Mouse (Mus musculus) MEL (cell line): ENCODE measurements around the gene Nanos2. TPM values are rescaled to one million over a fixed set of nuclear protein-coding genes. Genes with fewer than 3 reads are reported as not detected.

Source experiments
- DNase-seq: peaks from one replicate; pipeline ENCODE4 v3.0.0; 2011; ENCODE audit warnings: low read depth, low spot score
- H3K27ac ChIP-seq: 2 replicates; pipeline ENCODE4 v1.5.1; 2012; ENCODE audit warnings: low read depth, mild to moderate bottlenecking, control low read depth, low read length, moderate library complexity; ENCODE audit not compliant: control insufficient read depth
- H3K27me3 ChIP-seq, 2 experiments: fragments of 150-350 bp in 1 of 2; sonication (generic) in 1 of 2; 2 replicates each; pipeline ENCODE4 v1.6.1; 2012; ENCODE audit warnings: low read length in 2 of 2, mild to moderate bottlenecking in 2 of 2, improper control_type of control experiment in 1 of 2, moderate library complexity in 1 of 2; ENCODE audit not compliant: insufficient read depth in 2 of 2, control insufficient read depth in 1 of 2
- H3K36me3 ChIP-seq, 2 experiments: 2 replicates each; pipeline ENCODE4 v1.6.1; 2012 to 2014; ENCODE audit warnings: low read length in 2 of 2, improper control_type of control experiment in 1 of 2, inconsistent platforms in 1 of 2, mild to moderate bottlenecking in 1 of 2; ENCODE audit not compliant: insufficient read depth in 2 of 2, control insufficient read depth in 1 of 2
- H3K4me1 ChIP-seq, 2 experiments: fragments of 150-350 bp in 1 of 2; sonication (generic) in 1 of 2; 2 replicates each; pipeline ENCODE4 v1.6.1; 2012; ENCODE audit warnings: low read length in 2 of 2, improper control_type of control experiment in 1 of 2, mild to moderate bottlenecking in 1 of 2; ENCODE audit not compliant: insufficient read depth in 2 of 2, control insufficient read depth in 1 of 2
- H3K4me3 ChIP-seq, 2 experiments: fragments of 150-350 bp in 1 of 2; sonication (generic) in 1 of 2; 2 replicates each; pipeline ENCODE4 v1.5.1; 2012; ENCODE audit warnings: low read depth in 2 of 2, low read length in 2 of 2, mild to moderate bottlenecking in 2 of 2, moderate library complexity in 2 of 2, control low read depth in 1 of 2, improper control_type of control experiment in 1 of 2; ENCODE audit not compliant: control insufficient read depth in 1 of 2, insufficient read depth in 1 of 2
- H3K79me2 ChIP-seq: 2 replicates; pipeline ENCODE4 v1.6.1; 2012; ENCODE audit warnings: mild to moderate bottlenecking, low read length, moderate library complexity; ENCODE audit not compliant: control insufficient read depth, poor library complexity, insufficient read depth
- H3K9ac ChIP-seq: 2 replicates; pipeline ENCODE4 v1.6.1; 2012; ENCODE audit warnings: low read depth, mild to moderate bottlenecking, control low read depth, low read length, moderate library complexity; ENCODE audit not compliant: control insufficient read depth, poor library complexity, severe bottlenecking
- H3K9me3 ChIP-seq: fragments of 150-350 bp; sonication (generic); replicated peaks from 2 replicates; pipeline ENCODE4 v1.6.1; 2012; ENCODE audit warnings: mild to moderate bottlenecking, low read length, improper control_type of control experiment, moderate library complexity; ENCODE audit not compliant: insufficient read depth
- BHLHE40 ChIP-seq: IDR thresholded peaks from 2 replicates; pipeline ENCODE4 v1.6.1; 2012; ENCODE audit warnings: low read depth, mild to moderate bottlenecking, inconsistent platforms, low read length, improper control_type of control experiment, borderline replicate concordance
- CHD2 ChIP-seq: IDR thresholded peaks from 2 replicates; pipeline ENCODE4 v1.6.1; 2011; ENCODE audit warnings: low read length, improper control_type of control experiment
- E2F4 ChIP-seq: IDR thresholded peaks from 2 replicates; pipeline ENCODE4 v1.6.1; 2011; ENCODE audit warnings: low read depth, low read length, improper control_type of control experiment, borderline replicate concordance
- ELF1 ChIP-seq: IDR thresholded peaks from 2 replicates; pipeline ENCODE4 v1.6.1; 2014; ENCODE audit warnings: low read depth, mild to moderate bottlenecking, inconsistent platforms, low read length, improper control_type of control experiment, moderate library complexity
- ETS1 ChIP-seq: IDR thresholded peaks from 2 replicates; pipeline ENCODE4 v1.6.1; 2012; ENCODE audit warnings: low read depth, mild to moderate bottlenecking, inconsistent platforms, low read length, improper control_type of control experiment, moderate library complexity
- GABPA ChIP-seq: IDR thresholded peaks from 2 replicates; pipeline ENCODE4 v1.6.1; 2012; ENCODE audit warnings: low read depth, mild to moderate bottlenecking, inconsistent platforms, low read length, improper control_type of control experiment, moderate library complexity
- JUND ChIP-seq: IDR thresholded peaks from 2 replicates; pipeline ENCODE4 v1.6.1; 2011; ENCODE audit warnings: low read depth, mild to moderate bottlenecking, improper control_type of control experiment, low read length
- KAT2A ChIP-seq: conservative IDR thresholded peaks from 2 replicates; pipeline ENCODE4 v1.6.1; 2012; ENCODE audit warnings: low read depth, low read length, improper control_type of control experiment, inconsistent platforms
- MAFK ChIP-seq: IDR thresholded peaks from 2 replicates; pipeline ENCODE4 v1.6.1; 2011; ENCODE audit warnings: low read depth, mild to moderate bottlenecking, low read length, improper control_type of control experiment, borderline replicate concordance
- MAX ChIP-seq: IDR thresholded peaks from 2 replicates; pipeline ENCODE4 v1.6.1; 2011; ENCODE audit warnings: low read length, improper control_type of control experiment
- MYB ChIP-seq: IDR thresholded peaks from 2 replicates; pipeline ENCODE4 v1.6.1; 2011; ENCODE audit warnings: mild to moderate bottlenecking, low read depth, low read length, improper control_type of control experiment
- MYC ChIP-seq: IDR thresholded peaks from 2 replicates; pipeline ENCODE4 v1.6.1; 2011; ENCODE audit warnings: low read depth, mild to moderate bottlenecking, low read length, improper control_type of control experiment, moderate library complexity
- NELFE ChIP-seq: IDR thresholded peaks from 2 replicates; pipeline ENCODE4 v1.6.1; 2011; ENCODE audit warnings: low read depth, low read length, improper control_type of control experiment
- NRF1 ChIP-seq: IDR thresholded peaks from 2 replicates; pipeline ENCODE4 v1.6.1; 2014; ENCODE audit warnings: low read depth, mild to moderate bottlenecking, inconsistent platforms, low read length, improper control_type of control experiment, moderate library complexity; ENCODE audit not compliant: poor library complexity, insufficient read depth, severe bottlenecking
- POLR2AphosphoS5 ChIP-seq: IDR thresholded peaks from 2 replicates; pipeline ENCODE4 v1.6.1; 2012; ENCODE audit warnings: low read depth, borderline replicate concordance, mild to moderate bottlenecking, inconsistent platforms, low read length, moderate library complexity, mixed read lengths
- RCOR1 ChIP-seq: IDR thresholded peaks from 2 replicates; pipeline ENCODE4 v1.6.1; 2012; ENCODE audit warnings: low read depth, mild to moderate bottlenecking, inconsistent platforms, low read length, improper control_type of control experiment
- UBTF ChIP-seq: IDR thresholded peaks from 2 replicates; pipeline ENCODE4 v1.6.1; 2012; ENCODE audit warnings: low read depth, mild to moderate bottlenecking, inconsistent platforms, low read length, improper control_type of control experiment, moderate library complexity, borderline replicate concordance; ENCODE audit not compliant: insufficient read depth
- USF2 ChIP-seq, 2 experiments: IDR thresholded peaks; 2 replicates each; pipeline ENCODE4 v1.6.1; 2011 to 2012; ENCODE audit warnings: improper control_type of control experiment in 2 of 2, low read length in 2 of 2, borderline replicate concordance in 1 of 2, inconsistent platforms in 1 of 2, low read depth in 1 of 2, mild to moderate bottlenecking in 1 of 2; ENCODE audit not compliant: insufficient read depth in 1 of 2
- ZKSCAN1 ChIP-seq: IDR thresholded peaks from 2 replicates; pipeline ENCODE4 v1.6.1; 2012; ENCODE audit warnings: low read depth, mild to moderate bottlenecking, inconsistent platforms, low read length, improper control_type of control experiment, moderate library complexity
- ZNF384 ChIP-seq: IDR thresholded peaks from 2 replicates; pipeline ENCODE4 v1.6.1; 2012; ENCODE audit warnings: low read depth, mild to moderate bottlenecking, inconsistent platforms, low read length, improper control_type of control experiment
- polyA plus RNA-seq, 2 experiments: library from polyadenylated mRNA; stranded (reverse) in 1 of 2; unstranded in 1 of 2; fragments of >175 nt in 1 of 2; fragments of >200 nt in 1 of 2; gene quantifications; 2 replicates each; pipeline versions ENCODE4 v1.2.1 to v1.2.4; 2012; ENCODE audit warnings: low replicate concordance in 2 of 2, low read depth in 1 of 2; ENCODE audit not compliant: insufficient read length in 2 of 2, insufficient read depth in 1 of 2, missing spikeins in 1 of 2
- total RNA-seq: library from RNA; depleted of rRNA; stranded (reverse); fragments of 300-350 nt; gene quantifications from 2 replicates; pipeline ENCODE4 v1.2.3, GENCODE M21; 2012

Gene Nanos2
- total and polyA plus RNA-seq, 3 experiments, result not detected

DNA sequence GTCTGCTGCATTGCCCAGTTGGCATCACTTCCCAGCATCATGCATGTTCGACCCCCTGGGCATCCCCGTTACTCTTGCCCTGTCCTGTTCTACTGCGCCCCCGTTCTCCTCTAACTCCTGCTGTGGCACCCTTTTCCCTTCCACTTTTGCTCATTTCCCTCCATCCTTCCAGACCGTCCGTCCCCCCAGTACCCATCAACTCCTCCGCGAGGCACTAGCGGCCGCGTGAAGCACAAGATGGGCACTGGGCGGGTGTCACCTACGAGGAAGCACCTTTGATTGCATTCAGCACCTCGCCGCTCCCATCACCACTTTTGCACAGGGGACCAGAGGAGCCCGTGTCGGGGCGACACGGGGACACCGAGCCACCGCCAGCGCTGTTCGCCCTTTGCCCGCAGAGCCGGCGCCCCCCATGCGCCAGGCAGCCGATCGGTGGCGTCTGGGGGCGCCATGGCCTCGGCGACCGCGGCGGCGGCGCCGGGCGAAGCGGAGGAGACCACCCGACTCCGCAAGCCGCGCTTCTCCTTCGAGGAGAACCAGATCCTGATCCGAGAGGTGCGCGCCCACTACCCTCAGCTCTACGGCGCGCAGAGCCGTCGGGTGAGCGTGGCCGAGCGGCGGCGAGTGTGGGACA lies 4.6 kb downstream of the Nanos2 start:
- Histone ChIP-seq H3K79me2 (no peaks in the 10 kb centered on the region), H3K9ac (peak overlapping the region; percentile 53; the same call in 1 of the 2 replicates), H3K27ac (no peak overlapping the region), H3K27me3 (no peaks in the 10 kb centered on the region), H3K4me1 (peaks cover 2 to 17% of the 10 kb centered on the region in 2 experiments; a peak in 3 of 4 replicates), H3K4me3 (peak overlapping the region; percentile 43 to 45; a peak in 3 of 4 replicates), H3K36me3 (peaks cover 0 to 7% of the 10 kb centered on the region in 2 experiments; a peak in 2 of 4 replicates), H3K9me3 (no peaks in the 10 kb centered on the region)
- no peak for DNase-seq
- TF ChIP-seq GABPA (no peak), MYB (no peak), KAT2A (no peak), MAFK (no peak), BHLHE40 (no peak), NRF1 (no peak)

DNA sequence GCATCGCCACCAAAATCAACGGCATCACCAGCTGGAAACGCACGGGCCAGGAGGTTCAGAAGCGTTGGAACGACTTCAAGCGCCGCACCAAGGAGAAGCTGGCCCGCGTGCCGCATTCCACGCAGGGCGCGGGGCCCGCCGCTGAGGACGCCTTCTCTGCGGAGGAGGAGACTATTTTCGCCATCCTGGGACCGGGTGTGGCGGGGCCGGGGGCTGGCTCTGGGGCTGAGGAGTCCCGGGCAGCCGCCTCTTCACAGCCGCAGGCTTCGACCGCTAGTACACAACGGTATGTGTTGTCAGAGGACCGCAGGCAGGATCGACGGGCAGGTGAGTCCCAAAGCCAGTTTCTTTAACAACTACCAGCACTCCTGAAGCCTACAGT lies 5.1 kb downstream of the Nanos2 start:
- no peak overlapping the region for H3K9ac ChIP-seq
- no peak for TF ChIP-seq POLR2AphosphoS5
- no peak for TF ChIP-seq JUND
- no peak for TF ChIP-seq MAFK
- no peak for TF ChIP-seq E2F4
- no peak for TF ChIP-seq RCOR1
- no peak for DNase-seq
- no peak overlapping the region for H3K27ac ChIP-seq
- no peak overlapping the region for H3K4me3 ChIP-seq
- H3K9me3 ChIP-seq, result no peaks in the 10 kb centered on the region
- H3K79me2 ChIP-seq, result no peaks in the 10 kb centered on the region
- peaks cover 0 to 5% of the 10 kb centered on the region in 2 experiments; a peak in 2 of 4 replicates for H3K36me3 ChIP-seq
- no peaks in the 10 kb centered on the region for H3K27me3 ChIP-seq
- peaks cover 0 to 13% of the 10 kb centered on the region in 2 experiments; a peak in 2 of 4 replicates for H3K4me1 ChIP-seq

- no peaks in the 10 kb centered on the region for H3K79me2 ChIP-seq
- H3K27me3 ChIP-seq, result no peaks in the 10 kb centered on the region
- H3K27ac ChIP-seq, result no peak overlapping the region
- no peaks in the 10 kb centered on the region for H3K9me3 ChIP-seq
- H3K36me3 ChIP-seq, result peaks cover 0 to 5% of the 10 kb centered on the region in 2 experiments; a peak in 2 of 4 replicates
- H3K4me3 ChIP-seq, result no peak overlapping the region
- peaks cover 0 to 7% of the 10 kb centered on the region in 2 experiments; a peak in 1 of 4 replicates for H3K4me1 ChIP-seq
- H3K9ac ChIP-seq, result no peak overlapping the region
- no peak for DNase-seq
- no peak for TF ChIP-seq ZKSCAN1
- TF ChIP-seq JUND, result no peak
- TF ChIP-seq CHD2, result no peak
- TF ChIP-seq MYB, result no peak
- no peak for TF ChIP-seq MAX
- no peak for TF ChIP-seq USF2 (IDR thresholded peaks at IDR 0.05; ENCODE audit: borderline replicate concordance in 1 of 2, insufficient read depth in 1 of 2, low read depth in 1 of 2, low read length in 2 of 2)
- TF ChIP-seq E2F4, result no peak
- no peak for TF ChIP-seq POLR2AphosphoS5
- TF ChIP-seq MYC, result no peak
- TF ChIP-seq ZNF384, result no peak
- TF ChIP-seq UBTF, result no peak
- TF ChIP-seq ELF1, result no peak
- no peak for TF ChIP-seq ETS1
- TF ChIP-seq RCOR1, result no peak
- TF ChIP-seq NELFE, result no peak
Observed at GRCm38 (mm10) chr7:18993036-18993435, 5.8 kb downstream of the Nanos2 start.
